Mouse (Mus musculus) monocyte, adult 5-6 weeks (primary cell): ENCODE data around the gene Pcna. TPM values are rescaled to one million over a fixed set of nuclear protein-coding genes. Genes with fewer than 3 reads are reported as not detected.

Experiments
- total RNA-seq: library from RNA; stranded (forward); fragments of 200-1000, 200-491, 200-594 nt; gene quantifications from 3 replicates; pipeline ENCODE4 v1.2.3, GENCODE M21; 2017

Gene Pcna
- total RNA-seq, 1 experiment from 2014 or later: 247 TPM

Other genes with a start within 250 kb of the Pcna start
- 33.5 to 63.6 TPM (median 45.1 TPM) in 3 replicates for gene Rassf2, start 223.1 kb downstream of the Pcna start, total RNA-seq
- 15.0 to 28.8 TPM (median 17.0 TPM) in 3 replicates for gene Slc23a2, start 108.2 kb downstream of the Pcna start, total RNA-seq
- gene Tmem230, start 5.5 kb downstream of the Pcna start, total RNA-seq: 11.2 to 19.1 TPM (median 15.5 TPM) in 3 replicates
- gene Cds2, start 9.8 kb upstream of the Pcna start, total RNA-seq: 48.5 to 54.3 TPM (median 49.2 TPM) in 3 replicates
- not detected in 3 replicates for gene Prokr2, start 132.1 kb upstream of the Pcna start, total RNA-seq